Mouse (Mus musculus): Measurements from ENCODE around the gene Acsf2. TPM values are rescaled to one million over a fixed set of nuclear protein-coding genes. Genes with fewer than 3 reads are reported as not detected.

Acsf2 gene
- total and polyA plus RNA-seq, 3 experiments, result 4.5 to 25.7 (median 7.5) TPM

DNA sequence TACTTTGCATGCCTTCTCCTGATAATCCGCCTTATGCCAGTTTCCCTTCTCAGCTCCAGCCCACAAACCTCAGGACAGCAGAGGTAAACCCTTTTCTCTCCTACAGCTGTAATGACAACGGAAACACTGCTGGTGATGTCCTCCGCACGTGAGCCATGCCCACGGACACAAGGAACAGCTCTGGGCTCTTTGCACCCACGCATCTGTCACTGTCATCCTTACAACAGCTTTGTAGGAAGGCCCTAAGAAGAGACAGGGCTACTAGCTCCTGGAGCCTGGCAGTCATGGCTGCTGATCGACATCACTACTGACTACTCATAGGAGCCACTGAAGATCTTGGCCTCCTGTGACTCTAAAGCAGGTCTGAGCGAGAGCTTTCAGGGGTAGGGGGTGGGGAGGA, 68.5 kb downstream of the Acsf2 start:
- Histone ChIP-seq H3K4me2 (ENCODE audit: insufficient read depth, low read depth, poor library complexity, severe bottlenecking) (no peak overlapping the region), H3K9ac (ENCODE audit: insufficient read depth, low read depth) (no peak overlapping the region), H3K9me3 (replicated peaks; ENCODE audit: low read length) (peaks cover 1% of the 10 kb centered on the region), H3K27ac (ENCODE audit: insufficient read depth, low read depth) (no peak overlapping the region), H3K4me1 (ENCODE audit: control insufficient read depth in 1 of 2, insufficient read depth in 2 of 2) (no peaks in the 10 kb centered on the region), H3K4me3 (replicated peaks in 1 of 3; ENCODE audit: low read depth in 2 of 3, low read length in 2 of 3, poor library complexity in 1 of 3) (no peak overlapping the region), H3K79me2 (replicated peaks; ENCODE audit: control insufficient read depth, extremely low read depth, insufficient read depth, poor library complexity, severe bottlenecking) (no peaks in the 10 kb centered on the region), H3K27me3 (replicated peaks) (no peaks in the 10 kb centered on the region), H3K36me3 (replicated peaks in 1 of 2; ENCODE audit: control insufficient read depth in 1 of 2, insufficient read depth in 1 of 2, low read length in 1 of 2) (peaks cover 0 to 9% of the 10 kb centered on the region in 2 experiments)
- TF ChIP-seq SMC3 (IDR thresholded peaks at IDR 0.05; ENCODE audit: low read depth, low read length), result no peak
- no peak for TF ChIP-seq MXI1 (IDR thresholded peaks at IDR 0.05; ENCODE audit: low read depth, low read length)
- no peak for TF ChIP-seq KAT2A (IDR thresholded peaks at IDR 0.05; ENCODE audit: insufficient replicate concordance, low read length)
- TF ChIP-seq BHLHE40 (IDR thresholded peaks at IDR 0.05; ENCODE audit: low read depth, low read length), result 0 out of 2 replicates have a peak, but pooled peaks have one; percentile 30
- no peak for TF ChIP-seq USF2 (conservative IDR thresholded peaks at IDR 0.05; ENCODE audit: low read depth, low read length)
- in situ Hi-C loops (cut with MboI; ENCODE audit: low pct_ligation_motif_present, low pct_unique_long_range_greater_than_20kb, low sequenced_read_pairs) (no loop called here), dilution Hi-C loops (cut with MboI; ENCODE audit: extremely low pct_ligation_motif_present, extremely low pct_unique_long_range_greater_than_20kb, low sequenced_read_pairs) (no loop called here)
- DNase-seq (ENCODE audit: extremely low read depth), result no peak

GRCm38 (mm10) chr11:94528879-94529278, 72.8 kb downstream of the Acsf2 start:
- H3K4me2 ChIP-seq (ENCODE audit: insufficient read depth, low read depth, poor library complexity, severe bottlenecking), result no peak overlapping the region
- dilution Hi-C loops (cut with MboI; ENCODE audit: extremely low pct_ligation_motif_present, extremely low pct_unique_long_range_greater_than_20kb, low sequenced_read_pairs) (no loop called here), in situ Hi-C loops (cut with MboI; ENCODE audit: low pct_ligation_motif_present, low pct_unique_long_range_greater_than_20kb, low sequenced_read_pairs) (no loop called here)
- no peak for DNase-seq (ENCODE audit: extremely low read depth)
- H3K4me3 ChIP-seq (replicated peaks in 1 of 3; ENCODE audit: low read depth in 2 of 3, low read length in 2 of 3, poor library complexity in 1 of 3), result no peak overlapping the region
- no peaks in the 10 kb centered on the region for H3K36me3 ChIP-seq (replicated peaks in 1 of 2; ENCODE audit: control insufficient read depth in 1 of 2, insufficient read depth in 1 of 2, low read length in 1 of 2)
- TF ChIP-seq MAX (IDR thresholded peaks at IDR 0.05; ENCODE audit: low read length) (no peak), ZNF384 (IDR thresholded peaks at IDR 0.05; ENCODE audit: low read depth, low read length) (peak; percentile 71)
- H3K27ac ChIP-seq (ENCODE audit: insufficient read depth, low read depth), result no peak overlapping the region
- H3K9ac ChIP-seq (ENCODE audit: insufficient read depth, low read depth), result no peak overlapping the region
- no peaks in the 10 kb centered on the region for H3K9me3 ChIP-seq (replicated peaks; ENCODE audit: low read length)
- H3K79me2 ChIP-seq (replicated peaks; ENCODE audit: control insufficient read depth, extremely low read depth, insufficient read depth, poor library complexity, severe bottlenecking), result no peaks in the 10 kb centered on the region
- H3K27me3 ChIP-seq (replicated peaks), result no peaks in the 10 kb centered on the region
- peaks cover 5 to 16% of the 10 kb centered on the region in 2 experiments for H3K4me1 ChIP-seq (ENCODE audit: control insufficient read depth in 1 of 2, insufficient read depth in 2 of 2)

DNA sequence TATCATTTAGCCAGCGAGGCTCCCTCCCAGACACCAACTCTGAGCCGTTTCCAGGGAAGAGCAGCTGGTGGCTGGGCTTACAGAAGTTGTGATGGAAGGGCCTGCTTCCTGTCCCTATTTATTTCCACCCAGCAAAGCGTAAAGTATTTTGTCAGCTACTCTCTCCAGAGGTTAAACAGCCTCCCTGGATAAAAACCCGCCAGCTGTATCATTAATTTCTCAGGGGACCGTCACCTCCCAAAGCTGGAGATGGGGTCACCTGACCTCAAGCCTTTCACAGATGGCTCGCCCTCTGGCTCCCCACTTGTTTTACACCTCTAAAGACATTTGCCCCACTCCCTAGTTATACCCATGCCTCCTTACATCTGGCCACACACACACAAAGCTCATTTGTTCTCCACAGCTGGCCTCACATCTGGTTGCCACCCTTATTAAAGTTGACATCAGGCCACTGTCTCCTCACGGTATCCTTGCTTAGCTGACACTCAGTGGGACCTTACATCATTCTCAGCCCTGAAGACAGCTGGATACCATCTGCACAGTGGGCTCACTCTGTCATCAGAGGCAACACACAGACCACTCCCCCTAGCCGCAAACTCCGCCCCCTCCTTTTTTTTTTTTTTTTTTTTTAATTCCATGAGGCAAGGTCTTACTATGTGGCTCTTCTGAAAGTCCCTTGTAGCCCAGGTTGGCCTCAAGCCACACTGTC, 75.3 kb downstream of the Acsf2 start:
- no peaks in the 10 kb centered on the region for H3K9me3 ChIP-seq (replicated peaks; ENCODE audit: low read length)
- peaks cover 8 to 24% of the 10 kb centered on the region in 2 experiments for H3K4me1 ChIP-seq (ENCODE audit: control insufficient read depth in 1 of 2, insufficient read depth in 2 of 2)
- H3K9ac ChIP-seq (ENCODE audit: insufficient read depth, low read depth), result no peak overlapping the region
- TF ChIP-seq MAFK (IDR thresholded peaks at IDR 0.05; ENCODE audit: insufficient replicate concordance, low read length) (no peak), ZMIZ1 (IDR thresholded peaks at IDR 0.05; ENCODE audit: low read depth, low read length) (no peak), CTCF (conservative IDR thresholded peaks at IDR 0.05 in 1 of 2, IDR thresholded peaks at IDR 0.05 in 1 of 2; ENCODE audit: low read depth in 2 of 2, low read length in 2 of 2) (no peak), ZNF384 (IDR thresholded peaks at IDR 0.05; ENCODE audit: low read depth, low read length) (peak; percentile 94), ETS1 (conservative IDR thresholded peaks at IDR 0.05; ENCODE audit: low read depth, low read length) (peak; percentile 37)
- in situ Hi-C loops (cut with MboI; ENCODE audit: low pct_ligation_motif_present, low pct_unique_long_range_greater_than_20kb, low sequenced_read_pairs) (no loop called here), dilution Hi-C loops (cut with MboI; ENCODE audit: extremely low pct_ligation_motif_present, extremely low pct_unique_long_range_greater_than_20kb, low sequenced_read_pairs) (no loop called here)
- no peaks in the 10 kb centered on the region for H3K36me3 ChIP-seq (replicated peaks in 1 of 2; ENCODE audit: control insufficient read depth in 1 of 2, insufficient read depth in 1 of 2, low read length in 1 of 2)
- DNase-seq (ENCODE audit: extremely low read depth), result peak; percentile 49
- H3K27me3 ChIP-seq (replicated peaks), result peaks cover 2% of the 10 kb centered on the region
- no peaks in the 10 kb centered on the region for H3K79me2 ChIP-seq (replicated peaks; ENCODE audit: control insufficient read depth, extremely low read depth, insufficient read depth, poor library complexity, severe bottlenecking)
- no peak overlapping the region for H3K4me3 ChIP-seq (replicated peaks in 1 of 3; ENCODE audit: low read depth in 2 of 3, low read length in 2 of 3, poor library complexity in 1 of 3)
- H3K27ac ChIP-seq (ENCODE audit: insufficient read depth, low read depth), result no peak overlapping the region
- H3K4me2 ChIP-seq (ENCODE audit: insufficient read depth, low read depth, poor library complexity, severe bottlenecking), result no peak overlapping the region
